Comparison of ENCODE assay signal across 8 mouse cellular contexts in genomic region chr9:58249592-58250192, GRCm38 (mm10). TPM values are rescaled to one million over a fixed set of nuclear protein-coding genes. Genes with fewer than 3 reads are reported as not detected.
DNase-seq lines count a peak whose midpoint lies in the region; ATAC-seq lines count a peak whose summit lies in the region.

Pml (minus strand) TSS chr9:58249786.

- H3K4me3 ChIP-seq in hindbrain, embryonic 13.5 days: peak within 1 kb of the TSS; percentile 37

- WGBS in hindbrain, embryonic 13.5 days: 3% methylated on average over 16 of the region's 16 CpGs

- DNase-seq in MN1 (ENCODE audit: low spot score): peak; percentile 68
- DNase-seq in cerebellum, adult 8-10 months: peak; percentile 56
- peak; percentile 54 to 69 for DNase-seq in frontal cortex, postnatal 36 days (ENCODE audit: low spot score in 2 of 2)
- peak; percentile 32 to 39 for DNase-seq in layer of hippocampus, postnatal 14 days (ENCODE audit: low spot score in 2 of 2)
- DNase-seq in lung, postnatal 36 days: peak; percentile 90
- DNase-seq in right cerebral cortex, adult 18-20 months: peak; percentile 71
- DNase-seq in urinary bladder, postnatal 14 days (ENCODE audit: low spot score): peak; percentile 85

- H3K27ac ChIP-seq in hindbrain, embryonic 13.5 days: peak within 1 kb of the TSS; percentile 70

- no peaks in the 10 kb centered on the region for H3K27me3 ChIP-seq in hindbrain, embryonic 13.5 days

- H3K4me2 ChIP-seq in hindbrain, embryonic 13.5 days: peak within 1 kb of the TSS; percentile 57

- H3K9ac ChIP-seq in hindbrain, embryonic 13.5 days: peak within 1 kb of the TSS; percentile 72

- peaks cover 40% of the 10 kb centered on the region for H3K4me1 ChIP-seq in hindbrain, embryonic 13.5 days (replicated peaks)

- H3K9me3 ChIP-seq in hindbrain, embryonic 13.5 days: no peaks in the 10 kb centered on the region

- no peak for ATAC-seq in hindbrain, embryonic 13.5 days (ENCODE audit: low FRiP score)

- H3K36me3 ChIP-seq in hindbrain, embryonic 13.5 days: no peaks in the 10 kb centered on the region

RNA-seq across cellular contexts. Expression of gene Pml, which starts in this region (rescaled TPM):
- 4.0 and 4.7 TPM in 2 replicates for polyA plus RNA-seq in hindbrain, embryonic 13.5 days (2015; fragmentation: Nextera tagmentation; extraction: Ambion mirVana)
- total RNA-seq in layer of hippocampus, postnatal 14 days (2021): 1 to 10 TPM; 8.5 to 9.8 TPM

Comparison
In these comparisons a context has a peak if more than half of its experiments do, and no peak if none do; other contexts are left out.
1. DNase-seq: peak in every context shown above with its lines; median percentile 90 in lung, postnatal 36 days; 85 in urinary bladder, postnatal 14 days; 71 in right cerebral cortex, adult 18-20 months; 68 in MN1; 62 in frontal cortex, postnatal 36 days; 56 in cerebellum, adult 8-10 months; 36 in layer of hippocampus, postnatal 14 days.